Mouse (Mus musculus): ENCODE measurements around the gene Sh2d3c. TPM values are rescaled to one million over a fixed set of nuclear protein-coding genes. Genes with fewer than 3 reads are reported as not detected.

The Sh2d3c gene
- 104 and 106 TPM in 2 replicates for polyA plus RNA-seq (2012; rRNA removed)

DNA sequence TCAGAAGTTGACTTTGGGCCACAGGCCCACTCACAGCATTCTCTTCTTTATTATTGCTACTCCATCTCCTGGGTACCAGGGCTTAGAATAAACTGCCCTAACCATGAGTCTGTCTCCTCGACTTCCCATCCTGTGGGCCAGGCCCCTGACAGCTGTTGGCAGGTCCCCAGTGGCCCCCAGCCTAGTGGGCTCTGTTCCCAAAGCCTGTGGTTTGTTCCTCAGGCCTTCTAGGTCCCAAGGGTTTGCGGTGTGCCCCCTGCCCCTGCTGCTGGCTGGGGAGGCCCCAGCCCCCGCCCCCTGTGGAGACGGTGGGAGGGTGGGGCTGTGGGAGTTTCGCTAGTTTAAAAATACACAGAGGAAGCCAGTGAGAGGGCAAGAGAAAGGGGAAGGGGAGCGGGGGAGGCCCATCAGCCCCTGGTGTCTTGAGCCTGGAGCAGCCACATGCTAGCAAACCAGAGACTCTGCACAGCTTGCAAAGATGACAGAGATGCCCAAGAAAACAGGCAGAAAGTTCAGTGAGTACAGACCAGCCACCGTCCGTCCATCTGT, at the start of gene Sh2d3c:
TSS of gene Sh2d3c (plus strand) at position 375 of the 549 bp plus-strand sequence.
- Histone ChIP-seq H3K27ac (ENCODE audit: control insufficient read depth, insufficient read depth, low read length) (peak within 1 kb of the TSS; percentile 79), H3K36me3 (ENCODE audit: control insufficient read depth, insufficient read depth, low read length) (no peaks in the 10 kb centered on the region), H3K27me3 (ENCODE audit: control insufficient read depth, insufficient read depth, low read length) (no peaks in the 10 kb centered on the region), H3K4me1 (replicated peaks; ENCODE audit: control insufficient read depth, insufficient read depth, low read length) (peaks cover 52% of the 10 kb centered on the region), H3K4me3 (ENCODE audit: control insufficient read depth, insufficient read depth, low read length) (peak within 1 kb of the TSS; percentile 61)
- TF ChIP-seq POLR2A (IDR thresholded peaks at IDR 0.05; ENCODE audit: control insufficient read depth, extremely low read depth, insufficient read depth, low read length, poor library complexity) = no peak
- no peak for TF ChIP-seq CTCF (IDR thresholded peaks at IDR 0.05; ENCODE audit: borderline replicate concordance, control insufficient read depth, extremely low read depth, insufficient read depth, low read length, poor library complexity)
- 7% methylated on average over 8 of the region's 8 CpGs for WGBS
- peak; percentile 69 for DNase-seq

DNA sequence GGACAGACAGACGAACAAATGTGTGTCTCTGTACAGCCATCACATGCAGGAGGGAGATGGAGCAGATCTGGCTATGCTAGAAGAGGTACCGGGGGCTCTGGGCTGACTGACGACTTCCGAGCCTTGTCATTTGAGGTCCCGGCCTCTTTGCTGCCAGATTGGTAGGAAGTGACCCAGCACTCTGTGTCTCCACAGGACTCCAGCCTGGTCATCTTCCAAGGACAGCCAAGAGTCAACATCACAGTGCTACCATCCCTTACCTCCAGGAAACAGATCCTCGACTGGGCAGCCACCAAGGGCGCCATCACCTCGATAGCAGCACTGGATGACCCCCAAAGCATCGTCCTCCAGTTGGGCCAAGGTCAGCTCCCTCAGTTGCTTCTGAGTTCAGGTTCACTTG, 49.7 kb upstream of the Sh2d3c start:
- H3K4me1 ChIP-seq (replicated peaks; ENCODE audit: control insufficient read depth, insufficient read depth, low read length) = no peaks in the 10 kb centered on the region
- no peaks in the 10 kb centered on the region for H3K36me3 ChIP-seq (ENCODE audit: control insufficient read depth, insufficient read depth, low read length)
- no peak overlapping the region for H3K4me3 ChIP-seq (ENCODE audit: control insufficient read depth, insufficient read depth, low read length)
- TF ChIP-seq POLR2A (IDR thresholded peaks at IDR 0.05; ENCODE audit: control insufficient read depth, extremely low read depth, insufficient read depth, low read length, poor library complexity) = no peak
- TF ChIP-seq CTCF (IDR thresholded peaks at IDR 0.05; ENCODE audit: borderline replicate concordance, control insufficient read depth, extremely low read depth, insufficient read depth, low read length, poor library complexity) = no peak
- H3K27me3 ChIP-seq (ENCODE audit: control insufficient read depth, insufficient read depth, low read length) = no peaks in the 10 kb centered on the region
- no peak for DNase-seq
- 93% methylated on average over 9 of the region's 9 CpGs for WGBS
- H3K27ac ChIP-seq (ENCODE audit: control insufficient read depth, insufficient read depth, low read length) = no peak overlapping the region

DNA sequence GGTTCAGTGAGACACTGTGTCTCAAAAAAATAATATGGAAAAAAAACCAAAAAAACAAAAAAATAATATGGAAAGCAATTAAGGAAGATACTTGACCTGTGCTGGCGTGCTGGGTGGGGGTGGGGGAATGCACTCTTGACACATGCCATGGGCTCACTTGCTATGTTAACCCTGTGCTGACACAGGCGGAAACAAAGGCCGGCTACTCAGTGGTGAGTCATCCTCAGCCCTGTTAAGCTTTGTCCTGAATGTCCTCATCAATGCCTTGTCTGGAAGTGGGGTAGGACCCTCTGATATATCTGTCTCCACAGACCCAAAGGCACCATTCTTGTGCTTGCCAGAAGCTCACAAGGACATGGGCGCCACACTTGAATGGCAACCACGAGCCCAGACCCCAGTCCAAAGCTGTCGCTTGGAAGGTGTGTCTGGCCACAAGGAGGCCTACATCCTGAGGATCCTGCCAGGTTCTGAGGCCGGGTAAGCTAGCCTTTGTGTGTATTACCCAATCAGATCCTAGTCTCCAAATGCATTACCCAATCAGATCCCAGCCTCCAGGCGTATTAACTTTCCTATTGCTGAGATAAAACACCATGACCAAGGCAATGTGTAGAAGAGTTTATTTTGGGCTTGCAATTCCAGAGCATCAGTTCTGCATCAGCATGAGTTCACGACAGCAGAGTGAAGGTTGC, 48.8 kb upstream of the Sh2d3c start:
- no peak for TF ChIP-seq CTCF (IDR thresholded peaks at IDR 0.05; ENCODE audit: borderline replicate concordance, control insufficient read depth, extremely low read depth, insufficient read depth, low read length, poor library complexity)
- no peak for TF ChIP-seq POLR2A (IDR thresholded peaks at IDR 0.05; ENCODE audit: control insufficient read depth, extremely low read depth, insufficient read depth, low read length, poor library complexity)
- H3K27ac ChIP-seq (ENCODE audit: control insufficient read depth, insufficient read depth, low read length) = no peak overlapping the region
- no peaks in the 10 kb centered on the region for H3K4me1 ChIP-seq (replicated peaks; ENCODE audit: control insufficient read depth, insufficient read depth, low read length)
- H3K27me3 ChIP-seq (ENCODE audit: control insufficient read depth, insufficient read depth, low read length) = no peaks in the 10 kb centered on the region
- H3K4me3 ChIP-seq (ENCODE audit: control insufficient read depth, insufficient read depth, low read length) = no peak overlapping the region
- H3K36me3 ChIP-seq (ENCODE audit: control insufficient read depth, insufficient read depth, low read length) = no peaks in the 10 kb centered on the region
- WGBS = 93% methylated on average over 9 of the region's 9 CpGs
- DNase-seq = no peak

DNA sequence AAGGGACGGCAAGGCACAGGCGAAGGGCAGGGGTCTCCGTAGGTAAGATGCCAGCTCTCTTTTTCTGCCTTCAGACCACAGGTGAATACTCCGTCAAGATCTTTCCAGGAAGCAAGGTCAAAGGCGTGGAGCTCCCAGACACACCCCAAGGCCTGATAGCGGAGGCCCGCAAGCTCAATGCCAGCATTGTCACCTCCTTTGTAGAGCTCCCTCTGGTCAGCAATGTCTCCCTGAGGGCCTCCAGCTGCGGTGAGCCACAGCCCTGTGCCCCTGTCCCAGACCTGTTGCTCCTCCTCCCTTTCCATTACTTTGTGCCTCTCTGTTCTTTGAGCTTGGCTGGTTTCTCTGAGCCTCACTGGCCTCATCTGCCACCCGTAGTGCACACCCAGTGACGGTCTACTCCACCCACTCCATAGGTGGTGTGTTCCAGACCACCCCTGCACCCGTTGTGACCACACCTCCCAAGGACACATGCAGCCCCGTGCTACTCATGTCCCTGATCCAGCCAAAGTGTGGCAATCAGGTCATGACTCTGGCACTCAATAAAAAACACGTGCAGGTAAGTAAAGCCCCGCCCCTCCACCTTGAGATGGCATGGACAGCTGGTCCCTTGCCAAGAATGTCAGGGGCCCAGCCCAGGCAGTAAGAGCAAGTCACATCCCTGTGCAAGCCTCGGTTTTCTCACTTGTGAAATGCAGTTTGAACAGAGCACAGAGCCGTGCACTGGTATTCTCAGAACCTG, 47.5 kb upstream of the Sh2d3c start:
- Histone ChIP-seq H3K27ac (ENCODE audit: control insufficient read depth, insufficient read depth, low read length) (no peak overlapping the region), H3K4me3 (ENCODE audit: control insufficient read depth, insufficient read depth, low read length) (no peak overlapping the region), H3K27me3 (ENCODE audit: control insufficient read depth, insufficient read depth, low read length) (no peaks in the 10 kb centered on the region), H3K36me3 (ENCODE audit: control insufficient read depth, insufficient read depth, low read length) (no peaks in the 10 kb centered on the region), H3K4me1 (replicated peaks; ENCODE audit: control insufficient read depth, insufficient read depth, low read length) (no peaks in the 10 kb centered on the region)
- DNase-seq = no peak
- 91% methylated on average over 16 of the region's 16 CpGs for WGBS
- TF ChIP-seq CTCF (IDR thresholded peaks at IDR 0.05; ENCODE audit: borderline replicate concordance, control insufficient read depth, extremely low read depth, insufficient read depth, low read length, poor library complexity) = no peak

DNA sequence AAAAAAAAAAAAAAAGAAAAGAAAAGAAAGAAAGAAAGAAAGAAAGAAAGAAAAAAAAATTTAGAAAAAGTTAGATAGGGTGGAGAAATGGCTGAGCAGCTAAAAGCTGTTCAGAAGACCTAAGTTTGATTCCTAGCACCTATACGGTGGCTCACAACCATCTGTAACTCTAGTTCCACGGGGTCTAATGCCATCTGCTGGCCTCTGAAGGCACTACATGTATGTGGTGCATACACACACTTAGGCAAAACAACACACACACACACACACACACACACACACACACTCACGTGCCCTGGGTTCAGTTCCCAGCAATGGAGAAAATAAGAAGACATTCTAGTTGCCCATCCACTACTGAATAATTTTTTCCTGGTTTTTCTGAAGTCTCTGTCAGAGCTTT, 44.0 kb upstream of the Sh2d3c start:
- TF ChIP-seq POLR2A (IDR thresholded peaks at IDR 0.05; ENCODE audit: control insufficient read depth, extremely low read depth, insufficient read depth, low read length, poor library complexity) (no peak), CTCF (IDR thresholded peaks at IDR 0.05; ENCODE audit: borderline replicate concordance, control insufficient read depth, extremely low read depth, insufficient read depth, low read length, poor library complexity) (no peak)
- Histone ChIP-seq H3K4me3 (ENCODE audit: control insufficient read depth, insufficient read depth, low read length) (no peak overlapping the region), H3K27ac (ENCODE audit: control insufficient read depth, insufficient read depth, low read length) (no peak overlapping the region), H3K36me3 (ENCODE audit: control insufficient read depth, insufficient read depth, low read length) (no peaks in the 10 kb centered on the region), H3K27me3 (ENCODE audit: control insufficient read depth, insufficient read depth, low read length) (no peaks in the 10 kb centered on the region), H3K4me1 (replicated peaks; ENCODE audit: control insufficient read depth, insufficient read depth, low read length) (no peaks in the 10 kb centered on the region)
- WGBS = 95% methylated on average over 3 of the region's 3 CpGs
- no peak for DNase-seq

DNA sequence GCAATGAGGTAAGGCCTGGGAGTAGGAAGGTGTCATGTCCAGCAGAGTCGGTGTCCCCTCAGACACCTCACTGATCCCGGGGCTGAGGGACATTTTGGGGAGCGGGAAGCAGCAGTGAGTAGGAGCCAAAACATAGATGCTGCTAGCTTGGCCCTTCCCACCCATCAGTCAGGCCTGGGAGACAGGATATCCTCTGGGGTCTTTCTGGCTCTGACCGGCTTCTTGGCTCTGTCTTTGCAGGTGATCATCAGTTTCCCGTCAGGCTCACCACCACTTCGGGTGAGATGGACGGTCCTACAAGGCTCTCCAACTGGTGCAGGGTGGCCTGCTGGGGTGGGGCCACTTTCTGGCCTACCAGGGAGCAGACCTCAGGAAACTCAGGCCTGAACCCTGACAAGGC, 43.2 kb upstream of the Sh2d3c start:
- no peaks in the 10 kb centered on the region for H3K36me3 ChIP-seq (ENCODE audit: control insufficient read depth, insufficient read depth, low read length)
- TF ChIP-seq CTCF (IDR thresholded peaks at IDR 0.05; ENCODE audit: borderline replicate concordance, control insufficient read depth, extremely low read depth, insufficient read depth, low read length, poor library complexity) = no peak
- TF ChIP-seq POLR2A (IDR thresholded peaks at IDR 0.05; ENCODE audit: control insufficient read depth, extremely low read depth, insufficient read depth, low read length, poor library complexity) = no peak
- WGBS = 97% methylated on average over 7 of the region's 7 CpGs
- DNase-seq = no peak
- H3K4me1 ChIP-seq (replicated peaks; ENCODE audit: control insufficient read depth, insufficient read depth, low read length) = no peaks in the 10 kb centered on the region
- H3K27ac ChIP-seq (ENCODE audit: control insufficient read depth, insufficient read depth, low read length) = no peak overlapping the region
- no peaks in the 10 kb centered on the region for H3K27me3 ChIP-seq (ENCODE audit: control insufficient read depth, insufficient read depth, low read length)
- no peak overlapping the region for H3K4me3 ChIP-seq (ENCODE audit: control insufficient read depth, insufficient read depth, low read length)
